Mouse (Mus musculus) lung, adult 2 months (tissue): ENCODE data around the gene Suv39h1.

Experiments
- CTCF ChIP-seq: fragments of 200-500 bp; IDR thresholded peaks from 2 replicates; pipeline ENCODE4 v1.5.1; 2011; ENCODE audit warnings: mild to moderate bottlenecking, low read length, control low read depth; ENCODE audit not compliant: insufficient read depth
- POLR2A ChIP-seq: fragments of 200-500 bp; IDR thresholded peaks from 2 replicates; pipeline ENCODE4 v1.6.1; 2011; ENCODE audit warnings: low read depth, mild to moderate bottlenecking, control low read depth, low read length, borderline replicate concordance; ENCODE audit errors: extremely low read depth

DNA sequence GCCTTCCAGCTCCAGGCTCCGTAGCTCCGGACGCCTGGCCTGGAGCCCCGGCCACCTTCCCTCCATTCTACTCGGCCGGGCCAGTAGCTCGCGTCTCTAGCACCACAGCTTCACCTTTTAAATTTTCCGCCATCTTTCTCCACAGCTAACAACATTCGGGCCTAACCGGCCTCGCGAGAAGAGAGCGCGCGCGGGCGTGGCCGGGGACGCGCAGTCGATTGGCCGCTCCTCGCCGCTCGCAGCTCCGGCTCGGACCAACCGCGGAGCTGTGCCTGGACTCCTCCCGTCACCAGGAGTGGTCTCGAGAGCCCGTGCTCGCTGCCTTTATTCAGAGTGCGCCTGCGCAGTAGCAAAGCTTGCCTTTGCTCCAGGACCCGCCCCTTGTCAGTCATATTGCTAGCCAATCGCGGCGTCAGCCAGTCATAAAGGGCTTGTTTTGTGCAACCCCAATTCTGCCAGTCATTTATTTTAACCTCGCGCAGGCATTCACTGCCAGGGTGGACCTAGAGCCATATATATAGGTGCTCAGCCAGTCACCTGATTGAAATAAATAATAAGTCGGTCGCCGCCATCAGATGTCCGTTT, at the start of gene Suv39h1:
- TF ChIP-seq POLR2A = peak; percentile 23; the same call in 1 of the 2 replicates
- TF ChIP-seq CTCF = no peak
